Mouse (Mus musculus): ENCODE measurements at regions not wholly inside any gene's neighbourhood (a gene's known extent, or its start where the extent isn't known, plus 50 kb on each side); places are given as distances from the start of the nearest gene placed in this dataset.
A peak's percentile ranks its signal among the peaks of the same experiment; 100 is the strongest.

DNA sequence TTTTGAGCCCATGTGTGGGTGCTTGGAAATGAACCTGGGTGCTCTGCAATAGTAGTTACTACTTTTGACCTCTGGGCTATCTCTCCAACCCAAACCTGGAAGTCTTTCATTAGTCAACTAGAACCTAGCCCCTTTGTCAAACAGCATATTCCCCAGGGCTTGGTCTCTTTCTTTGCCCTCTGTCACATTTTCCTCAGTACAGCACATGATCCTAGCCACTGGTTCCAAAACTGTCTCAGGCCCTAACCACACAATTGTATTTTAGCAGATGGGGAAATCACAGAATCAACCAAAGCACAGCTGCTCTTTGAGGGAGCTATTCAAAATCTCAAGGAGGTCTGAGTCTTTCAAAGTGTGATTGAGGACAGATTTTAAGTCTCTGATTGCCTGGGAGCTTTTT lies 1155.5 kb downstream of the D3Ertd751e start (continued):
- TF ChIP-seq JUN (IDR thresholded peaks at IDR 0.05; ENCODE audit: insufficient read depth, low read depth, low read length) = peak; percentile 99
- TF ChIP-seq BHLHE40 (IDR thresholded peaks at IDR 0.05; ENCODE audit: low read depth, low read length) = peak; percentile 99
- TF ChIP-seq CHD1 (IDR thresholded peaks at IDR 0.05; ENCODE audit: low read depth, low read length) = no peak
- no peak for TF ChIP-seq POLR2A (IDR thresholded peaks at IDR 0.05; ENCODE audit: low read depth, low read length)
- no peak for TF ChIP-seq POLR2AphosphoS2 (IDR thresholded peaks at IDR 0.05; ENCODE audit: low read depth, low read length)
- peak; percentile 100 for TF ChIP-seq EP300 (IDR thresholded peaks at IDR 0.05; ENCODE audit: low read length)
- no peak; the same call in none of the 2 replicates for TF ChIP-seq USF2 (conservative IDR thresholded peaks at IDR 0.05; ENCODE audit: low read depth, low read length)
- no peak for TF ChIP-seq ZC3H11A (IDR thresholded peaks at IDR 0.05; ENCODE audit: low read depth, low read length)
- peak in 1 of 2 experiments; percentile 15; a peak in 1 of 4 replicates for TF ChIP-seq CTCF (conservative IDR thresholded peaks at IDR 0.05 in 1 of 2, IDR thresholded peaks at IDR 0.05 in 1 of 2; ENCODE audit: low read depth in 2 of 2, low read length in 2 of 2)
- TF ChIP-seq ZKSCAN1 (IDR thresholded peaks at IDR 0.05; ENCODE audit: borderline replicate concordance, low read depth, low read length) = no peak
- no peak for TF ChIP-seq MXI1 (IDR thresholded peaks at IDR 0.05; ENCODE audit: low read depth, low read length)
- peak; percentile 75; the same call in 1 of the 2 replicates for TF ChIP-seq SIN3A (IDR thresholded peaks at IDR 0.05; ENCODE audit: low read length)
- no peak; the same call in 1 of the 2 replicates for TF ChIP-seq ELF1 (IDR thresholded peaks at IDR 0.05; ENCODE audit: low read depth, low read length)
- peak; percentile 47 for TF ChIP-seq RAD21 (IDR thresholded peaks at IDR 0.05; ENCODE audit: low read depth, low read length)
- TF ChIP-seq MYC (IDR thresholded peaks at IDR 0.05; ENCODE audit: low read depth, low read length) = peak; percentile 93
- TF ChIP-seq NELFE (IDR thresholded peaks at IDR 0.05; ENCODE audit: low read depth, low read length) = no peak
- TF ChIP-seq ZMIZ1 (IDR thresholded peaks at IDR 0.05; ENCODE audit: low read depth, low read length) = no peak
- peak; percentile 92 for TF ChIP-seq MAFK (IDR thresholded peaks at IDR 0.05; ENCODE audit: insufficient replicate concordance, low read length)

DNA sequence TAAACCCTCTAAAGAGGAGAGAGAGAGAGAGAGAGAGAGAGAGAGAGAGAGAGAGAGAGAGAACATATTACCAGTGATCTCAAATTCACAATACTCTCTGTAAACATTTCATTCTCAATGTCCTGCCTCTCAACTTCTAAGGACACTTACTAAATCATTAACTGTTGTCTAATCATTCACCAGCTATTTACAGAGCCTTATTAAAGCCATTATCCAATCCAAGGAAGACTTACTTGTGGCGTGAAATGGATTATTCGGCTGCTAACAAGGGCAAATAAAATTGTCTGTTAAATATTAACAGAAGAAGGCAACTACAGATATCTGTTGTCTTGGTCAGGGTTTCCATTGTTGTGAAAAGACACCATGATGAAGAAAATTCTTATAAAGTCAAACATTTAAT lies 1156.5 kb downstream of the D3Ertd751e start:
- Histone ChIP-seq H3K79me2 (replicated peaks; ENCODE audit: control insufficient read depth, extremely low read depth, insufficient read depth, poor library complexity, severe bottlenecking) (no peaks in the 10 kb centered on the region), H3K9ac (ENCODE audit: insufficient read depth, low read depth) (no peak overlapping the region), H3K4me3 (replicated peaks in 1 of 3; ENCODE audit: low read depth in 2 of 3, low read length in 2 of 3, poor library complexity in 1 of 3) (no peak overlapping the region), H3K27ac (ENCODE audit: insufficient read depth, low read depth) (no peak overlapping the region), H3K9me3 (replicated peaks; ENCODE audit: low read length) (no peaks in the 10 kb centered on the region), H3K27me3 (replicated peaks) (no peaks in the 10 kb centered on the region), H3K4me1 (ENCODE audit: control insufficient read depth in 1 of 2, insufficient read depth in 2 of 2) (peaks cover 2 to 64% of the 10 kb centered on the region in 2 experiments; a peak in 3 of 4 replicates), H3K4me2 (ENCODE audit: insufficient read depth, low read depth, poor library complexity, severe bottlenecking) (no peak overlapping the region), H3K36me3 (replicated peaks in 1 of 2; ENCODE audit: control insufficient read depth in 1 of 2, insufficient read depth in 1 of 2, low read length in 1 of 2) (no peaks in the 10 kb centered on the region)
- TF ChIP-seq JUN (IDR thresholded peaks at IDR 0.05; ENCODE audit: insufficient read depth, low read depth, low read length) = no peak
- TF ChIP-seq E2F4 (IDR thresholded peaks at IDR 0.05; ENCODE audit: insufficient replicate concordance, low read depth, low read length) = no peak
- TF ChIP-seq USF1 (IDR thresholded peaks at IDR 0.05; ENCODE audit: low read depth, low read length) = no peak
- no peak for TF ChIP-seq BHLHE40 (IDR thresholded peaks at IDR 0.05; ENCODE audit: low read depth, low read length)
- no peak for TF ChIP-seq ZC3H11A (IDR thresholded peaks at IDR 0.05; ENCODE audit: low read depth, low read length)
- TF ChIP-seq NRF1 (IDR thresholded peaks at IDR 0.05; ENCODE audit: low read depth, low read length) = no peak
- no peak for TF ChIP-seq SMC3 (IDR thresholded peaks at IDR 0.05; ENCODE audit: low read depth, low read length)
- no peak for TF ChIP-seq RAD21 (IDR thresholded peaks at IDR 0.05; ENCODE audit: low read depth, low read length)
- TF ChIP-seq ZKSCAN1 (IDR thresholded peaks at IDR 0.05; ENCODE audit: borderline replicate concordance, low read depth, low read length) = no peak
- TF ChIP-seq MAX (IDR thresholded peaks at IDR 0.05; ENCODE audit: low read length) = no peak
- no peak for TF ChIP-seq USF2 (conservative IDR thresholded peaks at IDR 0.05; ENCODE audit: low read depth, low read length)
- no peak for TF ChIP-seq ZMIZ1 (IDR thresholded peaks at IDR 0.05; ENCODE audit: low read depth, low read length)
- dilution Hi-C loops (cut with MboI; ENCODE audit: extremely low pct_ligation_motif_present, extremely low pct_unique_long_range_greater_than_20kb, low sequenced_read_pairs) = no loop called here
- in situ Hi-C loops (cut with MboI; ENCODE audit: low pct_ligation_motif_present, low pct_unique_long_range_greater_than_20kb, low sequenced_read_pairs) = no loop called here
- no peak for DNase-seq (ENCODE audit: extremely low read depth)
